Mouse (Mus musculus) myocyte (in vitro differentiated cells): Measurements from ENCODE around the gene Pianp.

Experiments
- CEBPB ChIP-seq: IDR thresholded peaks from 2 replicates; pipeline ENCODE4 v1.6.1; 2011; ENCODE audit warnings: mild to moderate bottlenecking, moderate library complexity; ENCODE audit not compliant: poor library complexity, insufficient read depth, severe bottlenecking
- E2F4 ChIP-seq: IDR thresholded peaks from one replicate; pipeline ENCODE4 v1.6.1; 2011; ENCODE audit warnings: mild to moderate bottlenecking, control low read depth, moderate library complexity; ENCODE audit not compliant: insufficient read depth
- MAX ChIP-seq: IDR thresholded peaks from one replicate; pipeline ENCODE4 v1.6.1; 2011; ENCODE audit warnings: low read depth, mild to moderate bottlenecking, control low read depth
- MYOD1 ChIP-seq, 3 experiments: IDR thresholded peaks; one replicate each; pipeline ENCODE4 v1.6.1; 2011; ENCODE audit warnings: control low read depth in 2 of 3, low read depth in 2 of 3, mild to moderate bottlenecking in 2 of 3, moderate library complexity in 1 of 3; ENCODE audit not compliant: insufficient read length in 2 of 3, control insufficient read depth in 1 of 3
- MYOG ChIP-seq, 3 experiments: IDR thresholded peaks; one replicate each; pipeline ENCODE4 v1.6.1; 2011; ENCODE audit warnings: control low read depth in 2 of 3, low read depth in 2 of 3, mild to moderate bottlenecking in 2 of 3; ENCODE audit not compliant: insufficient read length in 2 of 3, control insufficient read depth in 1 of 3, insufficient read depth in 1 of 3
- POLR2A ChIP-seq: IDR thresholded peaks from one replicate; pipeline ENCODE4 v1.6.1; 2011; ENCODE audit warnings: low read depth, mild to moderate bottlenecking, control low read depth, moderate library complexity; ENCODE audit not compliant: insufficient read length
- POLR2AphosphoS2 ChIP-seq: IDR thresholded peaks from one replicate; pipeline ENCODE4 v1.6.1; 2011; ENCODE audit warnings: low read depth, control low read depth; ENCODE audit not compliant: insufficient read length
- REST ChIP-seq: IDR thresholded peaks from one replicate; pipeline ENCODE4 v1.6.1; 2011; ENCODE audit warnings: mild to moderate bottlenecking, control low read depth, moderate library complexity; ENCODE audit not compliant: insufficient read depth, insufficient read length
- TCF12 ChIP-seq: IDR thresholded peaks from one replicate; pipeline ENCODE4 v1.6.1; 2011; ENCODE audit warnings: mild to moderate bottlenecking, control low read depth; ENCODE audit not compliant: poor library complexity, insufficient read depth, severe bottlenecking
- TCF3 ChIP-seq: IDR thresholded peaks from one replicate; pipeline ENCODE4 v1.6.1; 2011; ENCODE audit warnings: low read depth, control low read depth; ENCODE audit not compliant: insufficient read length
- USF1 ChIP-seq: IDR thresholded peaks from one replicate; pipeline ENCODE4 v1.6.1; 2011; ENCODE audit warnings: low read depth, mild to moderate bottlenecking, control low read depth, moderate library complexity

DNA sequence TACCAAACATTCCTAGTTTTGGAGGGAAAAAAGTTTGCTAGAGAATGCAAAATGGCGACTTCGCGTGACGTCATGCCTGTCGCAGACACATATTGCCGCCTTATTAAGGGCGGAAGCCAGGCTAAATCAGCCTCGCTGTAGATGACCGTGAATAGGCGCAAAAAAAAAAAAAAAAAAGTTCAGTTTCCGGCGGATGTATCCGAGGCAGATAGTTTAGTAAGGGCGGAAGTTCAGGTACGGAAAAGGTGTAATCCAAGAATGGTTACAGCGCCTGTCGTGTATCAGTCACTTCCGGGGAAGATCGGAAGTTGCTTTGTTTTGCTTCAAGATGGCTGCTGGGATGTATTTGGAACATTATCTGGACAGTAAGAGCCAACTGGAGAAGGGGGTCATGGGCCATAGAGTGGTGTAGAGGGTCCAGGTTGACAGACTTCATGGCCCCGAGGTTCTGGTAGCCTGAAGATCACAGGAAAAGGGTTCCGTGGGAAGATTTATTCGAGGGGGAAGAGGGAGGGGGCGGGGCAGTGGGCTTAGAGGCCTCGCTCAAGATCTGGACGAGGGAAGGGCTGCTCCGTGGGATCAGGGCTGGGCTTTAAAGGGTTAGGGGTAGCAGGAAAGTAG lies 43.1 kb downstream of the Pianp start, which contains the start of gene Ing4:
- no peak for TF ChIP-seq CEBPB
- no peak for TF ChIP-seq POLR2A
- no peak for TF ChIP-seq MYOG (IDR thresholded peaks at IDR 0.05; ENCODE audit: control insufficient read depth in 1 of 3, insufficient read depth in 1 of 3, insufficient read length in 2 of 3, low read depth in 2 of 3)
- TF ChIP-seq POLR2AphosphoS2: peak; percentile 73
- no peak for TF ChIP-seq E2F4
- no peak for TF ChIP-seq USF1
- TF ChIP-seq TCF3: no peak
- TF ChIP-seq TCF12: no peak
- TF ChIP-seq MAX: no peak
- no peak for TF ChIP-seq REST
- no peak for TF ChIP-seq MYOD1 (IDR thresholded peaks at IDR 0.05; ENCODE audit: control insufficient read depth in 1 of 3, insufficient read length in 2 of 3, low read depth in 2 of 3)
